Comparison of ENCODE assay signal across 13 mouse cellular contexts in the genomic region with DNA sequence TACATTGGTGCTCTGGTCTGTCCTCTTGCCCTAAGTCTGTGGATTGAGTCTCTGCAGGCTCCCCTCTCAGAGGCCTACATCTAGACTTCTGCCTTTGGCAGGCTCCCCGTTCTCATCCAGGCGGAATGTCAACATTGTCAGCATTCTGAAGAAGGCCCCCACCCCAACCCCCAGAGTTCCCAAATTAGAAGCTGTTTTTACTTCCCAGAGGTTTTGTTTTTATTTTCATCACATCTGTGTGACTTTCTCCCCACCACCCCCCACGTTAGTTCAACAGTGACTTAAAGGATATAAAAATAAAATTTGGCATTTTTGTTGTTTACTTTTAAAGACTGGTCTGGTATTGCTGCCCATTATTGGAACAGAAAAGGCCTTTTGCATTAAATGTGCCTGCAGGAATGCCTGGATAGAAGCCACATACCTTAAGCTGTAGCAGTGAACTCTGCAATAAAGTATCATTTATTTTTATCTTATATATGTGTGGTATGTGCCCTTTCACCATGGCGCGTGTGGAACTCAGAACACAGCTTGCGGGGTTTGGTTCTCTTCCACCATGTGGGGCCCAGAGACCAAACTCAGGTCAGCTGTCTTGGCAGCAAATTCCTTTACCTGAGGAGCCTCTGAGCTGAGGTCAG. TPM values are rescaled to one million over a fixed set of nuclear protein-coding genes. Genes with fewer than 3 reads are reported as not detected.
DNase-seq lines count a peak whose midpoint lies in the region; ATAC-seq and TF ChIP-seq lines count a peak whose summit lies in the region.
"Had no signal": no experiment of that assay in that cellular context is flagged by ENCODE, and none has a peak within 500 bp of the region (broad histone marks: within the 10 kb centered on the region; RNA-seq: fewer than 3 reads in every experiment).

No protein-coding gene starts in this region.

- H3K4me1 ChIP-seq in heart, embryonic 13.5 days = peaks cover 82% of the 10 kb centered on the region
- H3K4me1 ChIP-seq in midbrain, embryonic 12.5 days = no peaks in the 10 kb centered on the region
- H3K4me1 ChIP-seq in midbrain, embryonic 14.5 days (ENCODE audit: control insufficient read depth, insufficient read depth, low read length) = no peaks in the 10 kb centered on the region
- peaks cover 26% of the 10 kb centered on the region for H3K4me1 ChIP-seq in limb, embryonic 13.5 days
- H3K4me1 ChIP-seq in stomach, postnatal 0 days (replicated peaks; ENCODE audit: control insufficient read depth, insufficient read depth) = 0 out of 2 replicates have a peak, but pooled peaks cover 2% of the 10 kb centered on the region

- H3K4me3 ChIP-seq in heart, embryonic 13.5 days = no peak overlapping the region
- no peak overlapping the region for H3K4me3 ChIP-seq in midbrain, embryonic 12.5 days
- no peak overlapping the region for H3K4me3 ChIP-seq in midbrain, embryonic 14.5 days (replicated peaks; ENCODE audit: low read depth, low read length)
- no peak overlapping the region for H3K4me3 ChIP-seq in limb, embryonic 13.5 days
- H3K4me3 ChIP-seq in stomach, postnatal 0 days (ENCODE audit: low read depth, low read length) = no peak overlapping the region

- no peaks in the 10 kb centered on the region for H3K27me3 ChIP-seq in heart, embryonic 13.5 days (replicated peaks)
- no peaks in the 10 kb centered on the region for H3K27me3 ChIP-seq in midbrain, embryonic 12.5 days
- no peaks in the 10 kb centered on the region for H3K27me3 ChIP-seq in midbrain, embryonic 14.5 days (ENCODE audit: control insufficient read depth, insufficient read depth, low read length)
- H3K27me3 ChIP-seq in limb, embryonic 13.5 days = no peaks in the 10 kb centered on the region
- no peaks in the 10 kb centered on the region for H3K27me3 ChIP-seq in stomach, postnatal 0 days (ENCODE audit: control insufficient read depth, insufficient read depth, low read length)

- no peak for TF ChIP-seq CTCF in stomach, postnatal 0 days (IDR thresholded peaks at IDR 0.05; ENCODE audit: low read depth)

- H3K4me2 ChIP-seq in heart, embryonic 13.5 days = peak overlapping the region; percentile 1; the same call in 1 of the 2 replicates
- H3K4me2 ChIP-seq in midbrain, embryonic 12.5 days (replicated peaks) = no peak overlapping the region
- H3K4me2 ChIP-seq in midbrain, embryonic 14.5 days (ENCODE audit: low read length) = no peak overlapping the region
- 0 out of 2 replicates have a peak overlapping the region, but pooled peaks have one; percentile 7 for H3K4me2 ChIP-seq in limb, embryonic 13.5 days (replicated peaks)
- no peak overlapping the region for H3K4me2 ChIP-seq in stomach, postnatal 0 days (replicated peaks; ENCODE audit: low read depth)

- peak overlapping the region; percentile 95 for H3K27ac ChIP-seq in heart, embryonic 13.5 days (replicated peaks)
- H3K27ac ChIP-seq in midbrain, embryonic 12.5 days (replicated peaks) = 0 out of 2 replicates have a peak overlapping the region, but pooled peaks have one; percentile 20
- no peak overlapping the region for H3K27ac ChIP-seq in midbrain, embryonic 14.5 days (replicated peaks; ENCODE audit: low read depth, low read length)
- H3K27ac ChIP-seq in limb, embryonic 13.5 days = peak overlapping the region; percentile 83
- H3K27ac ChIP-seq in stomach, postnatal 0 days (replicated peaks) = peak overlapping the region; percentile 77

- peaks cover 36% of the 10 kb centered on the region for H3K36me3 ChIP-seq in heart, embryonic 13.5 days
- H3K36me3 ChIP-seq in midbrain, embryonic 12.5 days = peaks cover 44% of the 10 kb centered on the region
- H3K36me3 ChIP-seq in midbrain, embryonic 14.5 days (ENCODE audit: control insufficient read depth, insufficient read depth, low read length) = peaks cover 36% of the 10 kb centered on the region
- peaks cover 41% of the 10 kb centered on the region for H3K36me3 ChIP-seq in limb, embryonic 13.5 days
- H3K36me3 ChIP-seq in stomach, postnatal 0 days (ENCODE audit: control insufficient read depth, insufficient read depth, low read length) = peaks cover 2% of the 10 kb centered on the region

- peak overlapping the region; percentile 51 for H3K9ac ChIP-seq in heart, embryonic 13.5 days
- no peak overlapping the region for H3K9ac ChIP-seq in midbrain, embryonic 12.5 days (replicated peaks)
- no peak overlapping the region for H3K9ac ChIP-seq in midbrain, embryonic 14.5 days (replicated peaks; ENCODE audit: low read length)
- H3K9ac ChIP-seq in limb, embryonic 13.5 days = 0 out of 2 replicates have a peak overlapping the region, but pooled peaks have one; percentile 19
- no peak overlapping the region for H3K9ac ChIP-seq in stomach, postnatal 0 days (ENCODE audit: low read length)

- no peak; the same call in 1 of the 2 replicates for ATAC-seq in heart, embryonic 13.5 days (ENCODE audit: extremely low read depth, insufficient number of reproducible peaks, low FRiP score, low TSS enrichment)
- ATAC-seq in midbrain, embryonic 12.5 days (ENCODE audit: low FRiP score, low read depth) = no peak
- ATAC-seq in midbrain, embryonic 14.5 days (ENCODE audit: low FRiP score, low TSS enrichment) = no peak
- ATAC-seq in limb, embryonic 13.5 days (ENCODE audit: low FRiP score, low read depth) = peak; percentile 82
- peak; percentile 52; the same call in 1 of the 2 replicates for ATAC-seq in stomach, postnatal 0 days (ENCODE audit: low FRiP score, low TSS enrichment)

- TF ChIP-seq EP300 in stomach, postnatal 0 days (optimal IDR thresholded peaks at IDR 0.05) = no peak

- 30% methylated on average over 6 of the region's 6 CpGs for WGBS in heart, embryonic 13.5 days
- WGBS in midbrain, embryonic 12.5 days = 82% methylated on average over 6 of the region's 6 CpGs
- 90% methylated on average over 6 of the region's 6 CpGs for WGBS in midbrain, embryonic 14.5 days
- WGBS in limb, embryonic 13.5 days = 62% methylated on average over 6 of the region's 6 CpGs
- 44% methylated on average over 6 of the region's 6 CpGs for WGBS in stomach, postnatal 0 days

- DNase-seq in heart, adult 11 months = no peak
- no peak for DNase-seq in midbrain, embryonic 14.5 days
- DNase-seq in stomach, postnatal 0 days (ENCODE audit: low spot score) = peak; percentile 34
- DNase-seq in thymus, postnatal 4 days = no peak
- DNase-seq in frontal cortex, postnatal 14 days (ENCODE audit: low spot score in 2 of 2) = no peak
- DNase-seq: adrenal gland, adult 8-10 months; liver had no signal

- no peaks in the 10 kb centered on the region for H3K9me3 ChIP-seq in heart, embryonic 13.5 days
- no peaks in the 10 kb centered on the region for H3K9me3 ChIP-seq in midbrain, embryonic 12.5 days
- H3K9me3 ChIP-seq in midbrain, embryonic 14.5 days (ENCODE audit: control insufficient read depth, low read length) = no peaks in the 10 kb centered on the region
- no peaks in the 10 kb centered on the region for H3K9me3 ChIP-seq in limb, embryonic 13.5 days
- no peaks in the 10 kb centered on the region for H3K9me3 ChIP-seq in stomach, postnatal 0 days (ENCODE audit: control insufficient read depth, low read length)

RNA-seq across cellular contexts. Expression of gene Zp1, which starts 11.2 kb away (rescaled TPM):
- 0.08 TPM in 1 of 2 replicates, not detected in the other for polyA plus RNA-seq in heart, embryonic 13.5 days (2015; fragmentation: Nextera tagmentation; extraction: Ambion mirVana)
- polyA plus RNA-seq in midbrain, embryonic 12.5 days (2016; fragmentation: Nextera tagmentation; extraction: Ambion mirVana) = 0.38 TPM in 1 of 2 replicates, not detected in the other
- polyA plus RNA-seq in midbrain, embryonic 14.5 days (2014; fragmentation: Nextera tagmentation; extraction: Ambion mirVana) = 0.33 and 0.38 TPM in 2 replicates
- not detected in 2 replicates for polyA plus RNA-seq in limb, embryonic 13.5 days (2015; fragmentation: Nextera tagmentation; extraction: Ambion mirVana)
- polyA plus RNA-seq in stomach, postnatal 0 days (2015; fragmentation: Nextera tagmentation; extraction: Ambion mirVana) = 0.08 and 0.17 TPM in 2 replicates
- polyA plus RNA-seq: C2C12; embryonic facial prominence, embryonic 11.5 days; hindbrain, embryonic 11.5 days had no signal

RNA-seq across cellular contexts. Expression of gene Prpf19, which starts 14.2 kb away (rescaled TPM):
- 30.3 TPM in 2 replicates for polyA plus RNA-seq in heart, embryonic 13.5 days (2015; fragmentation: Nextera tagmentation; extraction: Ambion mirVana)
- polyA plus RNA-seq in midbrain, embryonic 12.5 days (2016; fragmentation: Nextera tagmentation; extraction: Ambion mirVana) = 39.1 and 41.1 TPM in 2 replicates
- polyA plus RNA-seq in midbrain, embryonic 14.5 days (2014; fragmentation: Nextera tagmentation; extraction: Ambion mirVana) = 39.2 and 69.0 TPM in 2 replicates
- polyA plus RNA-seq in limb, embryonic 13.5 days (2015; fragmentation: Nextera tagmentation; extraction: Ambion mirVana) = 49.9 and 50.9 TPM in 2 replicates
- 17.6 and 19.5 TPM in 2 replicates for polyA plus RNA-seq in stomach, postnatal 0 days (2015; fragmentation: Nextera tagmentation; extraction: Ambion mirVana)

RNA-seq across cellular contexts. Expression of gene Tmem109, which starts 27.4 kb away (rescaled TPM):
- 84.7 and 87.1 TPM in 2 replicates for polyA plus RNA-seq in heart, embryonic 13.5 days (2015; fragmentation: Nextera tagmentation; extraction: Ambion mirVana)
- polyA plus RNA-seq in midbrain, embryonic 12.5 days (2016; fragmentation: Nextera tagmentation; extraction: Ambion mirVana) = 36.4 and 40.3 TPM in 2 replicates
- polyA plus RNA-seq in midbrain, embryonic 14.5 days (2014; fragmentation: Nextera tagmentation; extraction: Ambion mirVana) = 35.8 and 41.2 TPM in 2 replicates
- polyA plus RNA-seq in limb, embryonic 13.5 days (2015; fragmentation: Nextera tagmentation; extraction: Ambion mirVana) = 92.0 and 100 TPM in 2 replicates
- polyA plus RNA-seq in stomach, postnatal 0 days (2015; fragmentation: Nextera tagmentation; extraction: Ambion mirVana) = 176 and 186 TPM in 2 replicates

RNA-seq across cellular contexts. Expression of gene Ptgdr2, which starts 27.8 kb away (rescaled TPM):
- 0.11 TPM in 1 of 2 replicates, not detected in the other for polyA plus RNA-seq in heart, embryonic 13.5 days (2015; fragmentation: Nextera tagmentation; extraction: Ambion mirVana)
- polyA plus RNA-seq in midbrain, embryonic 12.5 days (2016; fragmentation: Nextera tagmentation; extraction: Ambion mirVana) = 0.09 and 0.12 TPM in 2 replicates
- 0.16 and 0.18 TPM in 2 replicates for polyA plus RNA-seq in midbrain, embryonic 14.5 days (2014; fragmentation: Nextera tagmentation; extraction: Ambion mirVana)
- 0.10 TPM in 1 of 2 replicates, not detected in the other for polyA plus RNA-seq in limb, embryonic 13.5 days (2015; fragmentation: Nextera tagmentation; extraction: Ambion mirVana)
- polyA plus RNA-seq in stomach, postnatal 0 days (2015; fragmentation: Nextera tagmentation; extraction: Ambion mirVana) = 0.06 and 0.07 TPM in 2 replicates
- polyA plus RNA-seq: embryonic facial prominence, embryonic 11.5 days; hindbrain, embryonic 11.5 days had no signal

RNA-seq across cellular contexts. Expression of gene Tmem132a, which starts 39.5 kb away (rescaled TPM):
- polyA plus RNA-seq in heart, embryonic 13.5 days (2015; fragmentation: Nextera tagmentation; extraction: Ambion mirVana) = 51.4 and 52.4 TPM in 2 replicates
- polyA plus RNA-seq in midbrain, embryonic 12.5 days (2016; fragmentation: Nextera tagmentation; extraction: Ambion mirVana) = 146 and 150 TPM in 2 replicates
- polyA plus RNA-seq in midbrain, embryonic 14.5 days (2014; fragmentation: Nextera tagmentation; extraction: Ambion mirVana) = 183 and 191 TPM in 2 replicates
- 106 and 111 TPM in 2 replicates for polyA plus RNA-seq in limb, embryonic 13.5 days (2015; fragmentation: Nextera tagmentation; extraction: Ambion mirVana)
- polyA plus RNA-seq in stomach, postnatal 0 days (2015; fragmentation: Nextera tagmentation; extraction: Ambion mirVana) = 19.1 and 20.8 TPM in 2 replicates

Comparison
In these comparisons a context has a peak if more than half of its experiments do, and no peak if none do; other contexts are left out.
1. ATAC-seq: peak in limb, embryonic 13.5 days (single experiment) and stomach, postnatal 0 days (single experiment); none in heart, embryonic 13.5 days (single experiment), midbrain, embryonic 12.5 days (single experiment) and midbrain, embryonic 14.5 days (single experiment).
2. H3K4me2 ChIP-seq: peak in heart, embryonic 13.5 days (single experiment) and limb, embryonic 13.5 days (single experiment); none in midbrain, embryonic 12.5 days (single experiment), midbrain, embryonic 14.5 days (single experiment) and stomach, postnatal 0 days (single experiment).
3. H3K9ac ChIP-seq: peak in heart, embryonic 13.5 days (single experiment) and limb, embryonic 13.5 days (single experiment); none in midbrain, embryonic 12.5 days (single experiment), midbrain, embryonic 14.5 days (single experiment) and stomach, postnatal 0 days (single experiment).